Mouse (Mus musculus): ENCODE results near the gene Prdm11.

The Prdm11 gene

DNA sequence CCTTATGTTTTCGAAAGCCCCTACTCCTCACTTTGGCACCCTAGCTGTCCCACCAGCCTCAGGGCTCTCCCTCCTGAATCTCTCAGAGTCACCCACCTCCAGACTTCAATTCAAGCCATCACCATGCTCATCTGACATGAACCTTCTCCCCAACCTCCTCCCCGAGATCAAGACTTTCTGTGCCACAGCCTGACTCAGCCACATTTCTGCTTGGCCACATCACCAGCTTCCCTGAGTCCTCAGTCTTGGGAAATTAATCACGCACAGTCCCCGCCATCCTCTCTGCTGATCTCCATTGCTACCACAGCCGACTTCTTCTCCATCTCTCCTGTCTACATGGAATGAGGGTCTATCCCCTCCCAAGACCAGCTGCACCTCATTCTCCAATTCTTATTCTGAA, 34.5 kb downstream of the Prdm11 start:
- no peak for DNase-seq

DNA sequence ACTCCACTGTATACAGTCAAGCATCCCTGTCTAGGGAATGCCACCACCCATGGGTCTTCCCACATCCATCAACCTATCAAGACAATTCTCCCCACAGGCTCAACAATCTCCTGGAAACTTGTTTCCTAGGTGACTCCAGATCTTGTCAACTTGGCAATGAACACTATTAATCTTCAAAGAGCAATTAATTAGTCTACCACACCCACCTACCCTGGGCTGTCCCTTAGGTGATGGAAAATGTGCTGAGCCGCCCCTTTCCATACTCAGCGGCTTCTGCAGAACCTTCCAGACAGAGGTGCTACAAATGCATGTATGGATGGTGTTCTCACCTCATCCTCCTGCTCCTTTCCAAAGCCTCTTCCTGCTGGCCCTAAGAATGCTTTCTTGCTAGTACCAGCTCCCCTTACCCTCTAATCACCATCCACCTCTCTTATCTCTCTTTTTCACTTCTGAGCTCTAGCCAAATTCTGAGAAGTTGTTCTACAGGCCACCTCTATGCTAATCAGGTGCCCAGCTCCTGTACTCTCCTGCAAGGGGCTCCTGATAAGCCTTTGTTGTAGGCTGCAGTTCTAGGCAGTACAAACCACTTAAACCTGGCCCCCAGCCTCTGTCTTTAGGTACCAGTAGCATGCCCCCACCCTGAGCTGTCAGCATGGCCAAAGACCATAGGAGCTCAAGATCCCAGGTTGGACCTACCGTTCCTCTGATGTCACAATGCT, 37.8 kb downstream of the Prdm11 start:
- DNase-seq, result no peak

DNA sequence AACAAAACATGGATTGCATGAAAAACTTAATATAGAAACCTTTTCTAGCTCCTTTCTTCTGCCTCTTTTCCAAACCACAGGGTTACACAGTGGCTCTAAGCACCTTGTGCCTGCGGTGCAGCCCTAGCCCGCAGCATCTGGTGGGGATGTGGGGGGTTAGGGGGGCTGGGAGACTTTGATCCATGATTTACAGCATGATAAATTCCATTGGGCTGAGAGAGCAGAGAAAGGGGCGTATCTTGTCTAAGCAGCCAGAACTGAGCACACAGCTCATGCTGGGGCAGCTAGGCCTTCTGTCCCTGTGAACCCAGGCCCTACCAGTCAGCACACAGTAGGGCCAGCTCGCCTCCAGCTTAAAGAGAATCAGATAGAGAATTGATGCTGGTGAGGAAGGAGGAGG, 40.9 kb downstream of the Prdm11 start:
- DNase-seq, result no peak

DNA sequence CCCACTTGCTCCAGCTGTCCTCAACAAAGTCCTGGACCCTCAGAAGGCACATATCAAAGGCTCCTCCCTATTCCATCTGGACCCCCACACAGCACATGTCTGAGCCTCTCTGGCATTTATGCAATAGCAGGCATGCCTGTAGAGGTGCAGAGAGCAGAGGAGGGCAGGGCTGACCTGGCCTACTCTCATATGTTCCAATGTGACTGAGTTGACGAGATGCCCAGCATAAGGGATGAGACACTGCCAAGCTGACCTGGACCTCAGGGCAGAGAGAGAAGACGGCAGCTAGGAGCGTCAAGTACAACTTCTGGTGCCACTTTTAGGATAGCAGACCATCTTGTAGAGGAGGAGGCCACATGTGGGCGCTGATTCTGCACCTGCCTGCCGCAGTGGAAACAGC, 54.0 kb downstream of the Prdm11 start:
- DNase-seq, result no peak

DNA sequence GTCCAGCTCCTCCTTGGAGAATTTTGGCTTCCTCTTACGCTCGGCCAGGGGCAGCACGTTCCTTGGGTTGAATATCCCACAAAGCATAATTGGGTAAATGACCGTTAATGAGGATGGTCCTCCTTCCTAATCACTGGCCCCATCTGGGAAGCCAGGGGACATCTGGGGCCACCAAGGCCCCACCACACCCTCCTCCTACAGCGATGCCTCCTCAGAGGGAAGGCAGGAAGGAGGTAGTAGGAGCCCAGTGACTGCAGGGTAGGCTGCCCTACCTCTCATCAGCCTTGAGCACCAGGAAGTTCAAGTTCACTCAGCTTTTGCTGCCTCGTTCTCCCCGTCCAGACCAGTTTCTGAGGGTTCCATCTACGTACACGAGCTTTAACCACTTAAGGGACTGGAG, 56.4 kb downstream of the Prdm11 start:
- DNase-seq, result no peak

DNA sequence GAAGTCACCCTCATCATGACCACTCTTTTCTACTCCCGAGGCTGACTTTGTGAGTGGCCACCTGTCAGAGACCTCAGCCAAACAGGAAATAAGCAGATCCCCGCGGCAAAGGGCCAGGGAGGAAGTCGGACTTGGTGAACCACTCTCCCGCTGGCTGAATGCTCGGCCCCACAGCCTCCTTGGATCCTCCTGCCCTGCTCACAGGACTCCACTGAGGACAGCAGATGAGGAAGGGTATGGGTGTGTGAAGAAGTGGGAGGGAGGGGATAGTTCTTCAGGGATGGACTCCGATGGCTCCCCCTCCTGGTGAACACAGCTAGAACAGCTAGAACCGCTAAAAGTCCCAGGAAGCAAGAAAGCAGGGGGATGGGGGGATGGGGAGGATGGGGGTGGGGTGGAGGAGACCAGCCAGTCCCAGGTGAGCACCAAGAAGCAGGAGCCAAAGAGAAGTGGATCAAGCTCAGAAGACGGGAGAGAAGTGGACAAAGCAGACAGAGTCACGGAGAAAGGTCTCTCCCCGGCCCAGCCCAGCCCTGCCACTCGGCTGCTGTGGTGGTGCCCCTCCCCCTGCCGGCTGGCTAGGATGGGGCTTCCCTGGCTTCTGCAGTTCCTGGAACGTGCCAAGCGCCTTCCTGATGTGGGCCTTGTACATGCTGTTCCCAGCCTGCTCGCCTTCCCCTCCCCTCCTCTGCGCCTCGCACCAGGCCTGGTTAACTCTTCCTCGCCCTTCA, 57.9 kb downstream of the Prdm11 start:
- peak; percentile 58 for DNase-seq

DNA sequence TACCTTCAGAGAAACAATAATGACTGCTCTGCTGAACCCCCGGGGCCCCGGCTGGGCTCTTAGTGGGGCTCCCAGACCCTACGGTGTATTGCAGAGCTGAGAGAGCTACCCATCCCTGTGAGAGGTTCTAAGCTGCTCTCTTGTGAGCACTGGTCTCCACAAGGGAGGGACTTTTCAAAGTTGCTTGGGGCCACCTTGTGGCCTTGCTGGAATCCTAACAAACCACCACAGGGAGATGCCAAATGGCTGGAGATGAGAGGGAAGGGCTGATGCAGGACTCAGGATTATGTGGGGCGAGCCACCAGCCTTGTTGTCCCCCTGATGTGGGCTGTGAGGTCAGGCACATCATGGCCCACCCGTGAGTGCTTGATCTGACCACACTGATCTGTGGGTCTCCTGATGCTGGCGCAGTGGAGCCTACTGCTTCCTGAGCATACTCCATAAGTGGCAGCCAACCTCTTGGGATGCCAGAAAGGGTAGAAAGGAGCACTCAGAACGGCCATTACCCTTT, 58.8 kb downstream of the Prdm11 start:
- DNase-seq, result no peak

DNA sequence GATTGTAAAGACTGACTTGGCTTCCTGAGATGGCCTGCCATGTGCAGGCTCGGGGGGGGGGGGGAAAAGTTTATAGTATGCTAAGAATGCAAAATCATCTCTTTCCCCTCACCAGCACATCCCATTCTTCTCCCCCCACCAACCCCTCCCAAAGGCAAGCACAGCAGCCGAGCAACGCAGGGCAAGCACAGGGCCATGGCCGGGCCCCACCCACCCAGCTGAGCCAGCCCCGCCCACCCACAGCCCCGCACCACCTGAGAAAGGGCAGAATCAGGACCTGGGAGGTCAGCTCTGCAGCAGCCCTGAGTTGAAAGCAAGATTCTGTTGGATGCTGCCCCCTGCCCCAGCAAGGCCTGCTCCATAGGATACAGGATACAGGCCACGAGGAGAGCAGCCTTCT, 60.4 kb downstream of the Prdm11 start:
- DNase-seq, result no peak

DNA sequence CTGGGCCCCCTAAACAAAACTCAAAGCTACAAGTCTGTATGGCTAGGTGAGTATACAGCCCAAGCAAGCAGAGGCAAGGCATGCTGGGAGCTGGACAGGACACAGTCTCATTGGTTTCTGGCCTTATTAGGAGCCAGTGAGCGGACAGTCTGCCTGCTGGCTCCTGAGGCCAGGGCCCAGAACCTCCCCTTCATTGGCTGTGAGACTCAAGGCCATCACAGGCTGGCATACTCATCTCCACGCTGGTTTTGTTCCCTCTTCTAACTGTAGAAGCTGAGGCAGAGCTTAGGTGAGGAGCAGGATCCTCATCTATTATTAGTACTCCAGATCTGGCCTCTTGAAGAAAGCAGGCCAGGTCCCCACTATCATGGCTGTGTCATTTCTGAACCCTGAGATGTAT, 60.8 kb downstream of the Prdm11 start:
- DNase-seq, result no peak

DNA sequence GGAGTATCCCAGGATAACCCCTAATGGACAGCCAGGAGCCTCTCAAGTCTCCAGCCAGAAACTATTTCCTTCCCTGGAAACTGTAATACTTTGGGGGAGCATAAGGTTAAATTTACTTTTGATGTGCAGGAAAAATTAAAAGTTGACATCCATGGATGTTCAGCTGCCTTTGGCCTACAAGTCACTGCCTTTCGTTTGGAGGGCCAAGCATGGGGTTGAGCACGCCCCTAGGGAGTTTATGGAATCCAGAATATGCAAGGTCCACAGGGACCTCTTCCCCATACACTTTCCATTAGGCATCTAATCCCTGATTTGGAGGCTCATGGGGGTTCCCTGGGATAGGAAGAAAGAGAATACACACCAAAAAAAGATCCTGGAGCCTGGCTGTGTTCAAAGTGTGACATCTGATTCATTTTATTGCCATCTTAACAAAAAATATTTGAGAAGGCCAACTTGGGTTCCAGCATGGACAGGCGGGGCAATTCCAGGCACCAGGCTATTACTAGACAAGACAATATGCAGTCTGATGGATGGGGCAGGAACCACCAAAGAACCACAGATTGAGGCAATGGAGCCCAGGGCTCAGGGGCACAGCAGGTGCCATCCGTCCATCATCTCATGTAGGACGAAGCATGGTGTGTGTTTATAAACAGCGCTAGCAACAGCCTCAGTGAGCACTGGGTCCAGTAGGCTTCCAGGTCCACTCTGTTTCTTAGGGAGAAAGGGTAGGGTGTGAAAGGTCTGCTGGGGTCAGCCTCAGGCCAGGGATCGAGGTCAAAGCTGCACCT, 61.5 kb downstream of the Prdm11 start:
- DNase-seq, result no peak

DNA sequence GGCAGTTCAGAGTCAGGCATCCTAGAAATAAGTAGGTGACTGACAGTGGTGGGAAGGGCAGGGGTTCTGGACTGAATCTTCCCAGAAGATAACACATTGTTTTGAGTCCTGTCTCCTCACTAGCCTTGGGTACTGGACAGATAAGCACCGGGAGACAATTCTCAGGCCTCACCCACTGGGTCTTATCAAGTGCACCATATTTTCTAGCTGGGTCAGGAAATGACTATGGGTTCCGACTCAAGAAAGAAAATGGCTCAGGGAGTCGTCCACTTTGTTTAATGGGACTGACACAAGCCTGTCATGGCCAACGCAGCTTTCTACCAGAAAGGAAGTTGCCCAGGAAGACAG, 62.7 kb downstream of the Prdm11 start:
- no peak for DNase-seq

DNA sequence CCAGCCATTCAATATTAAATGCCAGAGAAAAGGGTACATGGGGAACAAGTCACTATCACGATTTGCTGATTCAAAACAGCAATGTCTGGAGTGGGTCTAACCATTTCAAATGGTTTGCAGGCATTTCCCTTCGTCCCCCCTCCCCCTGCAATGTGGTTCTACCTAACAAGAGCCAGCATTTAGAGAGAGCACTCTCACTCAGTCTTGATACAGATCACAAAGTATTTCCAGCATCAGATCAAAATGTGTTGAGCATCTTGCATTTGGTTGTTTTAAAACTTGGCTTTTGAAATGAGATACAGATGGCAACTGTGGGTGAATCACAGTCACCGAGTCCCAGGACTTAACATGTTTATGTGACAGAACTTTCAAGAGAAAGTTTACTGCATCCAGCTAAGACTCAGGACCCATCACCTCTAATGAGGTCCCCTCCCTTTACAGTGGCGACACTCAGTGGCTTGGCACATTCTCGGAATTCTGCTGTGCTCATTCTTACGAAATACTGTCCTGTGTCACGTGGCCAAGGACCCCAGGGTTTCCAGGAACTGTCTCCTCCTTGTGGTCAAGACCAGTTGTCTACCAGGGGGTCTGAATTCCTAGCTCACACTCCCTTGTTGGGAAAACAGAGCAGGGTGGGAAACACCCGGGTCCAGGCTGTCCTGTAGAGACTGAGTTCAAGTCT, 63.2 kb downstream of the Prdm11 start:
- no peak for DNase-seq

DNA sequence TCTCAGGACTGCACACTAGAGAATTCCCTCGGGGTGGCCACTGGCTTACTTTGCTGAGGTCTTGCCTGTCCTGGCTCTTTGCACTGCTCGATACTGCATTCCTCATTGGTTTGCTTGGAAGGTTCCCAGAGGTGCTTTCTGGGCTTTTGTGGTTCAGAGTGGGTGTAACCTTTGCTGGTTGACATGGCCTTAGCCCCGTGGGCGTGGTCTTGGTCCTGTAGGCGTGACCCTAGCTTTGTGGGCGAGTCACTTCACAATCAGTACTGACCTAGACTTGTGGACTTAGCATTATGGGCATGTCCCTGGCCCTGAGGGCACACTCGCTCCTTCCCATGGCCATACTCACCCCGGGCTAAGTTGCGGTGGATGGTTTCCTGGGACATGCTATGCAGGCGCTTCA, 65.8 kb downstream of the Prdm11 start:
- no peak for DNase-seq

DNA sequence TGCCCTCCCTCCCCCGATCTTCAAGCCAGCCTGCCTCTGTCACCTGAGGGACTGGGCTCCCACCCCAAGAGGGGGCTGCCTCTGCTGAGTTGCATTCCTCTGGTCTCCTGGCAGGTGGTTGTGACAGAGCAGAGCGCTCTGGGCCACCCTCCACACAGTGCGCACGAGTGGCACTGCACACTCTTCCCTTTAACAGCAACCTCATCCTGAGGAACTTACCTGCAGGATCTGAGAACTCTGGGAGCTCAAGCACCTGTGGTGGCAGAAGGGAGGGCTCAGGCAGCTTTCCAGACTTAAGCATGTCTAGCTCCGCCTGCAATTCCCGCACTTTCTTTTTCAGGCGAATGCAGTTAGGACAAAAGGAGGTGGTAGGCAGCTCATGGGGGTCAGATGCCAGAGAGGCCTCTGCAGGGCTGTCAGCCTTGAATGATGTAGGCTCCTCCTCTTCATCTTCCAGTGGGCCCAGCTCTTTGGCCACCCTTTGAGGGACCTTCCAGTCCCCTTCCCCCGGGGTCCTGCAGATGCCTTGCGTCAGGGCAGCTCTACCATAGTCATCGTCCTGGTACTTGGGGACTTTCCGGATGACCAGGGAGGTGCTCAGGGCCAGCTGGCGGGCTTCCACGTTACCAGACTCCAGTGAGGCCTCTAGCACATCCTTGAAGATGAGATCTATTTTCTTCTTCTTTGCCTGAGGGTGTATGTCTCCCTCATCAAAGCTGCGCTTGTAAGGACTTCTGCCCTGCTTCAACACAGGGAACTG, 70.8 kb downstream of the Prdm11 start:
- DNase-seq, result no peak

DNA sequence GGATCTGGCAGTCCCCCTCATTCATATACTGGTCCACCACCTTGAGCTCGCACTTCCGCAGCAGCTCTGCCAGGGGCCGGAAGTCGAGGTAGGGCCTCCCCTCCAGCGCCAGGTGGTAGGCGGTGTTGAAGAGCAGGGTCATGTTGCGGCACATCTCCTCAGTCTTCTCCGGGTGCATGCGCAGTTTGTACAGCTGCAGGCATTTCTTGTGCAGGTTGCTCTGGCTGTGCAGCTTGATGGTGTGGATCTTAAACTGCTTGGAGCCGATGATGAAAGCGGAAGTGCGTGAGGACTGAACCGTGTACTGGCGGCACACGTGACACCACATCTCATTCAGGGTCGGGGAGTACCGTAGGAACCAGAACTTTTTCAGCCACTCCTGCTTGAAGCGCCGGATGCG, 72.3 kb downstream of the Prdm11 start:
- DNase-seq, result no peak

DNA sequence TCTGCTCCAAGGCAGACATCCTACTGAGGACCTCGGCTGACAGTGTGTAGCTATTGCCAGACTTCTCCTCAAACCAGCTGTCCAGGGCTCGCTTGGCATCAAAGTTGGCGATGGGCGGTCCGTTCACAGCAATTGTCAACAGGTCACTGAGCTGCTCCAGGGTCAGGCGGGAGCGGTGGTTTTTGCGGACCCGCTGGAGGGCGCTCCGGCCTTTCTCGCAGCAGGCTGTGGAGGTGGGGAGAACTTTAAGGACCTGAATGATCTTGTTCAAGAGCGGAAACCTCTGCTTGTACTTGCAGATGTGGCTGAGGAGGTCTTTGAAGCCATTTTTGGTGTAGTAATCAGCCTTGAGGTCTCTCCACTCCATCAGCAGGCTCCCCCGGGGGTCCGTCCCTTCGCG, 73.9 kb downstream of the Prdm11 start:
- DNase-seq, result peak; percentile 13

DNA sequence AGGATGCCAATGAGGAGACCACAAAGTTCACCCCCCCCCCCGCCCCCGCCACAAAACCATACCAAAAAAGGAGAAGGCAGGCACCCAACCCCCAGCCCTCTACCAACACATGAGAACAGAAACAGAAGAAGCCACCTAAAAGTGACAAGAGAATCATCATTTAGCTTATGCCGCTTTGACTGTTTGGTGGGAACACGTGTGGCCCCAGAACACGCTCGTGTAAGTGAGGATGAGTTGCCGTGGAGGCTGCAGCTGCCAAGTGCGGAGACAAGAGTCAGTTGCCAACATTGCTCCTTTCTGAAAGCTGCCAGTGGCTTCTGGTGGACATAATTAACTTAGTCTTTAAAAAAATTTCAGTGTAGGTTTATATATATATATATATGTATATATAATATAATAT, 74.4 kb downstream of the Prdm11 start:
- no peak for DNase-seq

DNA sequence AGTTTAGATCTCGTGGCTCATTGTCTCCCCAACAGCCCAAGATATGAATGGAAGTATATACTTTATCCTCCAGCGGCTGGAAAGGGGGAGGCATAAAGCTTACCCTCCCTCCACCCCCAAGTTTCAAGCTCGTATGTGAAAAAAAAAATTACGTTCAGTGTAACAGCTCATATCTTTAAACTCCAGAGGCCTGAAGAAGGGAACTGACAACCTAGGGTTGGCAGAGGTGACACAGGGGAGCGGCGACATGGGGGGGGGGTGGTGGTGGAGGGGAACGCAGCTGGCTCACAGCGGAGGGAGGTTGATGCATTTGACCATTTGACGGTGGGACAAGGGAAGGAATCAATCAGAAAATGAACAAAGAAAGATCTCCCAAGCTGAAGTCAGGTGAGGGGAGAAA, 74.9 kb downstream of the Prdm11 start:
- no peak for DNase-seq

DNA sequence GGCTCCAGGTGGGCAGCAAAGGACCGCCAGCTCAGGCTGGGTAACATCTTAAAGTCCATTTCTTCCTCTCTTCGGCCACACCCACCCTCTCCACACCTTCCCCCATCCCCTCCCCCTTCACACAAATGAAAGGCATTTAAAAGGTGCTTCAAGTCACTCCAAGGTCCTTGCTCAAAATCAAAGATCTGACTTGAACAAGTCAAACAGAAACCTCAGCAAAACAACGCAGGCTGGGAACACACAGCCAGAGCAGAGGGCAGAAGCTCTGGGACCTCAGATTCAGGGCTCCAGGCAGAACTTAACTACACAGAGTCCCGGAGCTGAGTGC, 78.2 kb downstream of the Prdm11 start:
- no peak for DNase-seq

DNA sequence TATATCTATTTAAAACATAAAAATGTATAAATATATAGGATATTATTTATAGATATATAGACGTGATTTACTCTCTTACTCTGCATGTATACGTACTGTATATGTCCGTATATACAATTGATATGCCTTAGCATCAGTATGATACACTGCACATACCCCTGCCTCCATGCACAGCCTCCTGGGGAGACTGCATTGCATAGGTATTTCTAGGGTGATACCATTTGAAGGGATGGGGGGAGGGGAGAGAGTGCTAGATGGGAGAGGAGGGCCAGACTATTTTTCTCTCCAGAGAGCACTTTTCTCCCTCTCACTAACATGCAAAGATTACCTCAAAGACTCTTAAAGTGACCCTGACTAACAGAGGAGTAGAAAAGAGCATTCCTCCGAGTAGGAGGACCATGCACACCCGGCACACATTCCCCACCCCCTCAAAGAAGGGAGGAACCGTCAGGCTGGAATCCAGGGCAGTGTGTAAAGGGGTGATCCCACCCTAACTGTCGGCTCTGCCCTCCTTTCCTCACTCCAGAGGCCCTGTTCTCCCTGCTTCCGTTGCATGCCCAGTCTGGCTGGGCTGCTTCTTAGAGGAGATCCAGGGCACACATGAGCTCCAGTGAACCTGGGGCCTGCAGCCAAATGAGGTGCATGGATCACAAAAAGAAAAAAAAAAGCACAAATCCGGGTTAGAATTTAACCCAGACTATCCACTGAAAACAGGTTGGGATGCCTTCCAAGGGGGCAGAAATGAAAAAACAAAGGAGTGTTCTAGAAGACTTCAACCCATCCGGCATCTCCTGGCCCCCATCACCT, 78.7 kb downstream of the Prdm11 start:
- no peak for DNase-seq

DNA sequence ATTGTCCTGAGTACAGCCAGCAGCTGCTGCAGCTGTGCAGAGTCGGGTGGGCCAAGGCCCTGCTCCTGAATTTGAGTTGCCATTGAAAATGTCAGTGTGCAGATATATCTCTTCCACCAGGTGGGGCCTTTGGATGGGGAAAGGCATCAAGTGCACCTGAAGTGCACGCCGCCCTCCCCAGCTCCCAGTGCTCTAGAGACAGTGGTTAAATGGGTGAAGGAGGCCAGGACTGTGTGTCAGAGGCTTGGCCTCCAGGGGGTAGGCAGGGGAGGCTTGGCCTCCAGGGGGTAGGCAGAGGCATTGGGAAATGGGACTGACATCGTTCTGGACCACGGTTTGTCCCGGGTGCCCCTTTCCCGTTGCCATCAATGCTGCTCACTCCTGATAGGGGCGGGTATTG, 79.7 kb downstream of the Prdm11 start:
- DNase-seq, result no peak

DNA sequence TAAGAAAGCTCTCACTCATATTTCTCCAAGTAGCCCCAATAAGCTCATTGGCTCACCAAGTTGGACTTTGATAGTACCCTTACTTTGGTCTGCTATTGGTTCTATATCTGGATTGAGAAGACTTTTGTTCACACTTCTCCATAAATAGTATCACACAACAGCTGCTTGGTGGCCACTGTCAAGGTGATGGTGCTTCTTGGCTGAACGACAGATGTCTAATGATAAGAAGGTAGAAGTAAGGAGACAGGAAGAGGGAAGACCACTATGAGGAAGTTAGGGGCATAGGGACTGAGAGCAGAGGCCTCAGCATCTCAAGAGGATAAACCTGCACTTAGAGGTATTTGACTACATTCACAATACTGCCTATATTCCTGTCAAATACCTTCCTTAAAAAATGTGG, 81.6 kb downstream of the Prdm11 start:
- DNase-seq, result no peak

Measured in cerebellum, adult 9-11 months (tissue).